Mouse (Mus musculus): ENCODE measurements around the gene Itgb4. TPM values are rescaled to one million over a fixed set of nuclear protein-coding genes. Genes with fewer than 3 reads are reported as not detected.

Gene Itgb4
- 2.5 and 3.4 TPM in 2 replicates for polyA plus RNA-seq (2015; fragmentation: Nextera tagmentation; extraction: Ambion mirVana)

DNA sequence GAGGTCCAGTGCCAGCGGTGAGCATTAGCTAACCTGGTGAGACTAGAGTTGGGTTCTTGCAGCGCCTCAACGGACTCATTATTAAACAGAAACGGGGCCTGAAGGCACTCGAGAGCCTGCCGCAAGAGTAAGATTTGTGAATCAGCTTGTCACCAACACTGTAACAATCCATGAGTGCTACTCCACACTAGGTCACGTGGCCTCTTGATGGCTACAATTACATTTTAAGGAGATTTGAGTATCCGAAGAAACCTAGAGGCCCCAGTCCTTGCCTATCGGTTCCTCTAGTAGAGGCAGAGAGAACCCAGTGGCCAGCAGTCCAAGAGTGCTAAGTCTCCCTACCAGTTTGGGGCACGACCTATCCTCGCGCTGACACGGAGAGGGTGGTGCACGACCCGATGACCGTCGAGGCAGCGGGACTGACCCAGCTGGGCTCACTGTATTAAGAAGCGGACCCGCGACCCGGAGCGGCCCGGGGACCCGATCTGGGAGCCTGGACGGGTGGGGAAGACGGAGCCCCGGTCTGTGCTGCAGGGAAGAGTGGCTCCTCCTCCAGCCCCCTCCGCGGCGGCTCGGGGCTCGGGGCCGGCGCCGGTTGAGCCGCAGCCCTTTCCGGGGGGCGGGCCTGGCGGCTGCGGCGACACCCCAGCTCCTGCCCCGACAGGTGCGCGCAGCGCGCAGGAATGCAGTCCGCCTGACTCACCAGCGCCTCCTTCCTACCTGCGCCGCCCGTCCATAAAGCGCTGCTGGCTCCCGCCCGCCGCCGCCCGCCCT lies at the start of gene Itgb4:
Itgb4 (plus strand) TSS at position 401 of the 774 bp plus-strand sequence.
- Histone ChIP-seq H3K9me3 (ENCODE audit: low read length) (no peaks in the 10 kb centered on the region), H3K4me3 (ENCODE audit: low read length) (peak within 1 kb of the TSS; percentile 51)

DNA sequence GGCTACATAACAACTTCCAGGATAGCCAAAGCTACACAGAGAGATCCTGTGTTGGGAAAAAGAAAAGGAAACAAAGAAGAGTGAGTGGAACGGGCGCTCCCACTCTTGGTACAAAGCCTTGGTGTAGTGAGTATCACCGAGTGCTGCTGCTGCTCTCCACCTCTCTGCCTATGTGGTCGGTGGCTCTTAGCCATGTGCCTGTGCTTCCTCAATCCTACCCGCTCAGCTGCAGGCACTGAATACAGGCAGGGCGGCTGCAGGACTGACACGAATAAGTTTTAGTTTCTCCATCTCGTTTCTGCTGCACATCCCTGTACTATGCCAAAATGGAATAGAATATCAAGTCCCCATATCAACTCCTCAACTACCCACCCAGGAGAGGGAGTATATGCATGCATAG lies 45.5 kb upstream of the Itgb4 start:
- Histone ChIP-seq H3K27ac (ENCODE audit: low read length) (no peak overlapping the region), H3K4me3 (ENCODE audit: low read length) (no peak overlapping the region), H3K4me1 (ENCODE audit: insufficient read depth, low read length) (peaks cover 9% of the 10 kb centered on the region), H3K4me2 (replicated peaks; ENCODE audit: low read depth, low read length) (no peak overlapping the region), H3K9ac (replicated peaks; ENCODE audit: low read length) (no peak overlapping the region), H3K9me3 (ENCODE audit: low read length) (no peaks in the 10 kb centered on the region), H3K36me3 (ENCODE audit: insufficient read depth, low read length) (peaks cover 10% of the 10 kb centered on the region), H3K27me3 (ENCODE audit: insufficient read depth, low read length) (no peaks in the 10 kb centered on the region)
- 93% methylated on average over 8 of the region's 8 CpGs for WGBS
- no peak for ATAC-seq (ENCODE audit: low FRiP score, low TSS enrichment)

More for the DNA sequence above, at the start of gene Itgb4:
- peaks cover 17% of the 10 kb centered on the region for H3K4me1 ChIP-seq (ENCODE audit: insufficient read depth, low read length)
- no peaks in the 10 kb centered on the region for H3K36me3 ChIP-seq (ENCODE audit: insufficient read depth, low read length)
- peak; percentile 50 for ATAC-seq (ENCODE audit: low FRiP score, low TSS enrichment)
- H3K27ac ChIP-seq (ENCODE audit: low read length) = no peak within 1 kb of the TSS
- peak within 1 kb of the TSS; percentile 72 for H3K4me2 ChIP-seq (replicated peaks; ENCODE audit: low read depth, low read length)
- WGBS = 9% methylated on average over 53 of the region's 58 CpGs
- H3K27me3 ChIP-seq (ENCODE audit: insufficient read depth, low read length) = peaks cover 22% of the 10 kb centered on the region
- peak within 1 kb of the TSS; percentile 58 for H3K9ac ChIP-seq (replicated peaks; ENCODE audit: low read length)

DNA sequence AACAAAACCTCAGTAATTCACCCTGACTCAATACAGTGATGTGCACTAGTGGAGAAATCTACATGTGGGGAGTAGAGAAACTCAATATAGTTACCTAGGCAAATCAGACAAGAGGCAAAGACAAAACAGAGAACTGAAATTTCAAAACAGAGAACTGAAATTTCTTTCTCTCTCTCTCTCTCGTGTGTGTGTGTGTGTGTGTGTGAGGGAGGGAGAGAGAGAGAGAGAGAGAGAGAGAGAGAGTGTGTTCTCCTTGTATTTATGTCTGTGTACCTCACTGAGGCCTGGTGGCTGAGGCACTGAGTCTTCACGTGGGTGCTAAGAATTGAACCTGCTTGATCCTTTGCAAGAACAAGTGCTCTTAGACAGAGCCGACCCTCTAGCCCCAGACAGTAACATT lies 44.7 kb upstream of the Itgb4 start:
- WGBS = 62% methylated on average over 3 of the region's 3 CpGs
- no peaks in the 10 kb centered on the region for H3K9me3 ChIP-seq (ENCODE audit: low read length)
- H3K4me2 ChIP-seq (replicated peaks; ENCODE audit: low read depth, low read length) = no peak overlapping the region
- H3K36me3 ChIP-seq (ENCODE audit: insufficient read depth, low read length) = peaks cover 6% of the 10 kb centered on the region
- no peaks in the 10 kb centered on the region for H3K27me3 ChIP-seq (ENCODE audit: insufficient read depth, low read length)
- H3K9ac ChIP-seq (replicated peaks; ENCODE audit: low read length) = no peak overlapping the region
- no peak for ATAC-seq (ENCODE audit: low FRiP score, low TSS enrichment)
- H3K4me3 ChIP-seq (ENCODE audit: low read length) = no peak overlapping the region
- H3K4me1 ChIP-seq (ENCODE audit: insufficient read depth, low read length) = peaks cover 14% of the 10 kb centered on the region
- no peak overlapping the region for H3K27ac ChIP-seq (ENCODE audit: low read length)

DNA sequence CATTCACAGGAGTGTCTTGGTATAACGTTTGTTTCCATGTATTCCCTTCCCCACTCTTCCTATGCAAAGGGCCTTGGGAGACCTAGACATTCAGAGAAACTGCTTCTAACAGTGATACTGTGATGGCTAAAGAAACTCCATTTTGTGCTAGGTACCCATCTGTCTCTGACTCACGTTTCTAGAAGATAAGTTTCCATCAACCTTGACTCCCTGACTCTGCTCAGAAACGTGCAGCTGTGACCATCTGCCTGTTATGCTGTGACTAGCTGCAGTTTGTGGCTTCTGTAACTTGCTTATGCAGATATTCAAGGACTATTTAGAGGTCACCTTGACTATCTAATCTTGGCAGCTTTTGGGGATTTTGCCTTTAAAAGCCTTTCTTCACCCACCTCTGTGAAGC lies 43.3 kb upstream of the Itgb4 start:
- 70% methylated on average over 3 of the region's 3 CpGs for WGBS
- Histone ChIP-seq H3K9me3 (ENCODE audit: low read length) (no peaks in the 10 kb centered on the region), H3K27me3 (ENCODE audit: insufficient read depth, low read length) (no peaks in the 10 kb centered on the region), H3K4me2 (replicated peaks; ENCODE audit: low read depth, low read length) (no peak overlapping the region), H3K4me3 (ENCODE audit: low read length) (no peak overlapping the region), H3K4me1 (ENCODE audit: insufficient read depth, low read length) (peaks cover 14% of the 10 kb centered on the region), H3K27ac (ENCODE audit: low read length) (no peak overlapping the region), H3K9ac (replicated peaks; ENCODE audit: low read length) (no peak overlapping the region), H3K36me3 (ENCODE audit: insufficient read depth, low read length) (peaks cover 6% of the 10 kb centered on the region)
- no peak for ATAC-seq (ENCODE audit: low FRiP score, low TSS enrichment)

DNA sequence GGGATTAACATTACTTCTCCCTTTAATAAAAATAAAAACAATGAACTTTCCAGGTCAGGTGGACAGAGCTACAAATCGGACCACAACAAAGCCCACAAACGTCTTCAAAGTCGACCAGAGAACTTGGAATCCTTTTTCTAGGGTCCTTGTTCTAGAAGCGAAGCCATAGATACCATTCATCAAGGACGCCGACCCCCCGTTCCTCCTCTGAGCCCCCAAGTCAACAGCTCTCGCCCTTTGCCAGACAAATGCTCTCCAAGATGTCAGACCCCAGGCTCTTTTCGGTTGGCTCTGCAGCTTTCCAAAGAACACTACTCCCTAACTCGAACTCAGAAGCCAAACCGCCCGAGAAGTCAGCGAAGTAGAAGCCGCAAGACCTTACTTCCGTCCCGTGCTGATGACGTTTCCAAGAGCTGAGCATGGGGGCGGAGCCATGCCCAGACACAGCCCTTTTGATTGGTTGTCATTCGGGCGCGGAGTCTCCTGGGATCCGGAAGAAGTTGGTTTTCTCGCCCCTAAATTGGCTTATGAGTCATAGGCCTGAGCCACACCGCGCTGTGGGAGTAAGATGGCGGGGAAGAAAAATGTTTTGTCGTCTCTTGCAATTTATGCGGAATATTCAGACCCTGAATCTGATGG lies 41.3 kb upstream of the Itgb4 start, which contains the start of the genes Sap30bp and Recql5:
Sap30bp (plus strand) TSS at position 175 of the 639 bp plus-strand sequence.
Recql5 (minus strand) TSS at position 370 of the 639 bp plus-strand sequence.
- peaks cover 9% of the 10 kb centered on the region for H3K36me3 ChIP-seq (ENCODE audit: insufficient read depth, low read length)
- H3K9me3 ChIP-seq (ENCODE audit: low read length) = no peaks in the 10 kb centered on the region
- H3K4me2 ChIP-seq (replicated peaks; ENCODE audit: low read depth, low read length) = peak within 1 kb of the TSS; percentile 81
- peak within 1 kb of the TSS; percentile 73 for H3K9ac ChIP-seq (replicated peaks; ENCODE audit: low read length)
- H3K27ac ChIP-seq (ENCODE audit: low read length) = no peak within 1 kb of the TSS
- under 1% methylated on average over 28 of the region's 28 CpGs for WGBS
- peak; percentile 99 for ATAC-seq (ENCODE audit: low FRiP score, low TSS enrichment)
- peaks cover 14% of the 10 kb centered on the region for H3K4me1 ChIP-seq (ENCODE audit: insufficient read depth, low read length)
- H3K27me3 ChIP-seq (ENCODE audit: insufficient read depth, low read length) = no peaks in the 10 kb centered on the region
- H3K4me3 ChIP-seq (ENCODE audit: low read length) = peak within 1 kb of the TSS; percentile 79

DNA sequence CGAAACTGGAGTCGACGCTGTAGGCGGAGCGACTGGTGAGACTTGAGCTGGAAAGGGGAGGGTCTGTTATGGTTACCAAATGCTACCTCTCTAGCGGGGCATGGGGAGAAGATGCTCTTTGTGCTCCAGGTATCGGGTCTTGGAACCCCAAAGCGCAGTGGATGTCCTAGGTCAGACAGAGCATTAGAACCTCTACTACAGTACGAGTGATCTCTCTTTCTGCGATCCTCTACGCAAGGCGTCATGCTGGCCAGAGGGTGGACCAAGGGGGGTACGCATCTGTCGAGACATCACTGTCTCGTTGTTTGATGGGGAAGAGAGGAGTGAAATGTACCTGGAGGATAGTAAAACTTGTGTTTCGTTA lies 40.8 kb upstream of the Itgb4 start:
- H3K4me2 ChIP-seq (replicated peaks; ENCODE audit: low read depth, low read length) = peak overlapping the region; percentile 78
- ATAC-seq (ENCODE audit: low FRiP score, low TSS enrichment) = peak; percentile 37; the same call in 1 of the 2 replicates
- H3K36me3 ChIP-seq (ENCODE audit: insufficient read depth, low read length) = peaks cover 11% of the 10 kb centered on the region
- peaks cover 14% of the 10 kb centered on the region for H3K4me1 ChIP-seq (ENCODE audit: insufficient read depth, low read length)
- peak overlapping the region; percentile 73 for H3K9ac ChIP-seq (replicated peaks; ENCODE audit: low read length)
- H3K27me3 ChIP-seq (ENCODE audit: insufficient read depth, low read length) = no peaks in the 10 kb centered on the region
- no peaks in the 10 kb centered on the region for H3K9me3 ChIP-seq (ENCODE audit: low read length)
- no peak overlapping the region for H3K27ac ChIP-seq (ENCODE audit: low read length)
- H3K4me3 ChIP-seq (ENCODE audit: low read length) = peak overlapping the region; percentile 79
- under 1% methylated on average over 16 of the region's 16 CpGs for WGBS

DNA sequence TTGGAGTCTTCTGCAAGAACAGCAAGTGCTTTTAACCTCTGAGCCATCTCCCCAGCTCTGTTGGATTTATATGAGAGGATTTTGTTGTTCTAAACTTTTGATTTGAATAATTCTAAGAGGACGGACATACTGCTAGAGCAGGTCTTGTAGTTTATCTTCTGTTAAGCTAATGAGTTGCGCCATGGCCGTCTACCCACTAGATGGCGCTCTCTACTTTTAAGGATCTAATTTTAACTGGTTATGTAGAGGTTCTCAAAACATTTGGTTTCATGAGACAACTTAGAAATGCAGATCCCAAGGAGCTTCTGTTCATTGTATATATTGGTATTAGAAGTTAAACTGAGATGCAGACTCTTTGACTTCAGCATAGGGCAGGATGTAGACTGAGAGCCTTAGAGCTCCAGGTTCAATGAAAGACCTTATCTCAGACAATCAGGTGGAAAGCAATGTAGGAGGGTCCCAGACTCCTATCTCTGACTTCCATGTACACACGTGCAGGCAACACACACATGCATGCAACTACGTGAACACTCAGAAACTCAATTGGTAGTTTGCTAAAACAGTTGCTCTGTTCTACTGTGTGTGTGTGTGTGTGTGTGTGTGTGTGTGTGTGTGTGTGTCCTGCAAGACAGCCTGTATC lies 34.7 kb upstream of the Itgb4 start:
- H3K4me1 ChIP-seq (ENCODE audit: insufficient read depth, low read length) = no peaks in the 10 kb centered on the region
- ATAC-seq (ENCODE audit: low FRiP score, low TSS enrichment) = 0 out of 2 replicates have a peak, but pooled peaks have one; percentile 12
- H3K4me2 ChIP-seq (replicated peaks; ENCODE audit: low read depth, low read length) = no peak overlapping the region
- H3K4me3 ChIP-seq (ENCODE audit: low read length) = no peak overlapping the region
- peaks cover 31% of the 10 kb centered on the region for H3K36me3 ChIP-seq (ENCODE audit: insufficient read depth, low read length)
- H3K9me3 ChIP-seq (ENCODE audit: low read length) = no peaks in the 10 kb centered on the region
- H3K27ac ChIP-seq (ENCODE audit: low read length) = no peak overlapping the region
- no peak overlapping the region for H3K9ac ChIP-seq (replicated peaks; ENCODE audit: low read length)
- H3K27me3 ChIP-seq (ENCODE audit: insufficient read depth, low read length) = no peaks in the 10 kb centered on the region
- 34% methylated on average over 6 of the region's 6 CpGs for WGBS

DNA sequence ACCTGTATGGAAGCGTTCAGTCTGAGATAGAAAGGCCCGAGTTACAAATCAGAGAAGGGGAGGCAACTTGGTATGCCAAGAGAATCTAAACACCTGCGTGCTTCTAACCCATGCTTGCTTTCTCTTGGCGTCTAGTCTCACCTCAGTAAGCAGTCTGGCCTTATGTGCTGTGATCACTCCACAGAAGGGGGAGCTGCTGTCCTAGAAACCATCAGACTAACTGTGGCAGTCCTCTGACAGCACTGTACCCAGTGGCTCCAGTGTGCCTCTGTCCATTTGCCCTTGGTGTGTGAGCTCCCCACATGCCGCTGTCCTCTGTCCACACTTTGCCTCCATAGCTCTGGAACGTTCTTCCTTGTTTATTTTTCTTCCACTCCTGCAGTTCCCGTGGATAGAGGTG lies 32.5 kb upstream of the Itgb4 start:
- Histone ChIP-seq H3K4me2 (replicated peaks; ENCODE audit: low read depth, low read length) (no peak overlapping the region), H3K27me3 (ENCODE audit: insufficient read depth, low read length) (no peaks in the 10 kb centered on the region), H3K9me3 (ENCODE audit: low read length) (no peaks in the 10 kb centered on the region), H3K27ac (ENCODE audit: low read length) (no peak overlapping the region), H3K9ac (replicated peaks; ENCODE audit: low read length) (no peak overlapping the region), H3K4me1 (ENCODE audit: insufficient read depth, low read length) (no peaks in the 10 kb centered on the region), H3K4me3 (ENCODE audit: low read length) (no peak overlapping the region), H3K36me3 (ENCODE audit: insufficient read depth, low read length) (peaks cover 37% of the 10 kb centered on the region)
- no peak for ATAC-seq (ENCODE audit: low FRiP score, low TSS enrichment)
- WGBS = 86% methylated on average over 7 of the region's 7 CpGs

DNA sequence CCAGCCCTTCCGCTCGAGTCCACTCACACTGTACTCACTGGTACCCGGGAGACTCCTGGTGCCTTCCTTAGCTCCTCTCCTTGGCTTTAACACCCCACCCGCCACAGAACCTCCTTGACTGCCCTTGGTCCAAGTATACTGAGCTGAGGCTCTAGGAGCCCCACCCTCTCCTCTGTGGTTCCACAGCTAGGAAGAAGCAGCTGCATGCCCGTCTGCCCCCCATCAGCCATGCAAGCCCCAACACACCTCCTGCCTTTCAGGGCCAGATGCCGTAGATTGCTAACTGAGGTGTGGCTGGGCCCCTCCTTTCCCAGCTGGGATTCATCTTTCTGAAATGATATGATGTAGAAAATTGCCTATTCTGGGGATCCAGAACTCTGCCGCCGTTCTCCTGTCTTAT lies 29.3 kb upstream of the Itgb4 start:
- H3K36me3 ChIP-seq (ENCODE audit: insufficient read depth, low read length) = peaks cover 28% of the 10 kb centered on the region
- H3K4me2 ChIP-seq (replicated peaks; ENCODE audit: low read depth, low read length) = no peak overlapping the region
- H3K27me3 ChIP-seq (ENCODE audit: insufficient read depth, low read length) = no peaks in the 10 kb centered on the region
- ATAC-seq (ENCODE audit: low FRiP score, low TSS enrichment) = no peak
- no peaks in the 10 kb centered on the region for H3K9me3 ChIP-seq (ENCODE audit: low read length)
- H3K27ac ChIP-seq (ENCODE audit: low read length) = no peak overlapping the region
- WGBS = 93% methylated on average over 8 of the region's 8 CpGs
- H3K9ac ChIP-seq (replicated peaks; ENCODE audit: low read length) = no peak overlapping the region
- no peaks in the 10 kb centered on the region for H3K4me1 ChIP-seq (ENCODE audit: insufficient read depth, low read length)
- H3K4me3 ChIP-seq (ENCODE audit: low read length) = no peak overlapping the region

All from kidney, embryonic 16.5 days (tissue).